Mouse (Mus musculus) hindbrain, embryonic 13.5 days (tissue): ENCODE measurements around the gene Hebp1. TPM values are rescaled to one million over a fixed set of nuclear protein-coding genes. Genes with fewer than 3 reads are reported as not detected.

Source experiments
- ATAC-seq: fragments of 200-750 bp; cut with Nextera tagmentation; 2 replicates; pipeline ENCODE4 v1.8.0; 2017; ENCODE audit warnings: moderate TSS enrichment; ENCODE audit not compliant: low FRiP score
- H3K27ac ChIP-seq: fragments of 300-500 bp; sonication (generic); 2 replicates; pipeline ENCODE4 v1.5.1; 2015; ENCODE audit warnings: inconsistent platforms, mild to moderate bottlenecking, moderate library complexity
- H3K27me3 ChIP-seq: fragments of 300-500 bp; sonication (generic); 2 replicates; pipeline ENCODE4 v1.6.1; 2015; ENCODE audit warnings: mild to moderate bottlenecking, inconsistent platforms
- H3K36me3 ChIP-seq: fragments of 300-500 bp; sonication (generic); 2 replicates; pipeline ENCODE4 v1.6.1; 2015; ENCODE audit warnings: mild to moderate bottlenecking, inconsistent platforms
- H3K4me1 ChIP-seq: fragments of 300-500 bp; sonication (generic); replicated peaks from 2 replicates; pipeline ENCODE4 v1.6.1; 2015; ENCODE audit warnings: inconsistent platforms
- H3K4me2 ChIP-seq: fragments of 300-500 bp; sonication (generic); 2 replicates; pipeline ENCODE4 v1.6.1; 2015; ENCODE audit warnings: inconsistent platforms, mild to moderate bottlenecking, moderate library complexity
- H3K4me3 ChIP-seq: fragments of 300-500 bp; sonication (generic); 2 replicates; pipeline ENCODE4 v1.5.1; 2015; ENCODE audit warnings: mild to moderate bottlenecking, inconsistent platforms
- H3K9ac ChIP-seq: fragments of 300-500 bp; sonication (generic); 2 replicates; pipeline ENCODE4 v1.6.1; 2015; ENCODE audit warnings: mild to moderate bottlenecking, inconsistent platforms
- H3K9me3 ChIP-seq: fragments of 300-500 bp; sonication (generic); 2 replicates; pipeline ENCODE4 v1.6.1; 2016; ENCODE audit warnings: inconsistent platforms
- WGBS: fragments of 180-500 bp; shearing (Covaris S2); methylation state at CpG from one replicate; pipeline ENCODE4 v1.1.7; 2015; 5-methylcytosine and 5-hydroxymethylcytosine counted together
- polyA plus RNA-seq: library from polyadenylated mRNA; unstranded; fragments of >200 nt; fragmentation: Nextera tagmentation; extraction: Ambion mirVana; gene quantifications from 2 replicates; pipeline ENCODE4 v1.2.1, GENCODE M21; 2015

The Hebp1 gene
- polyA plus RNA-seq, 1 experiment from 2014 or later, result 2.9 TPM

- peaks cover 2% of the 10 kb centered on the region; the same call in 1 of the 2 replicates for H3K4me1 ChIP-seq
- no peaks in the 10 kb centered on the region for H3K27me3 ChIP-seq
- no peak overlapping the region for H3K9ac ChIP-seq
- no peaks in the 10 kb centered on the region for H3K9me3 ChIP-seq
- peaks cover 83% of the 10 kb centered on the region for H3K36me3 ChIP-seq
- H3K27ac ChIP-seq, result 0 out of 2 replicates have a peak overlapping the region, but pooled peaks have one; percentile 2
- no peak for ATAC-seq
- WGBS, result 83% methylated on average over 8 of the region's 8 CpGs
- no peak overlapping the region for H3K4me3 ChIP-seq
- no peak overlapping the region for H3K4me2 ChIP-seq
Measured at GRCm38 (mm10) chr6:135218330-135218729, 20.5 kb upstream of the Hebp1 start.

- Histone ChIP-seq H3K4me1 (no peaks in the 10 kb centered on the region), H3K27me3 (no peaks in the 10 kb centered on the region), H3K4me2 (no peak overlapping the region), H3K4me3 (no peak overlapping the region), H3K36me3 (peaks cover 54% of the 10 kb centered on the region), H3K27ac (no peak overlapping the region), H3K9ac (no peak overlapping the region), H3K9me3 (no peaks in the 10 kb centered on the region)
- ATAC-seq, result no peak
- 66% methylated on average over 2 of the region's 2 CpGs for WGBS
Measured at GRCm38 (mm10) chr6:135212666-135213065, 14.8 kb upstream of the Hebp1 start.

- no peak for ATAC-seq
- H3K4me1 ChIP-seq, result no peaks in the 10 kb centered on the region; the same call in 1 of the 2 replicates
- WGBS, result 59% methylated on average over 7 of the region's 7 CpGs
Measured at GRCm38 (mm10) chr6:135211169-135211568, 13.3 kb upstream of the Hebp1 start.

GRCm38 (mm10) chr6:135206909-135207308 lies 9.1 kb upstream of the Hebp1 start:
- Histone ChIP-seq H3K27me3 (no peaks in the 10 kb centered on the region), H3K36me3 (peaks cover 12% of the 10 kb centered on the region), H3K4me1 (no peaks in the 10 kb centered on the region; the same call in none of the 2 replicates), H3K4me2 (no peak overlapping the region), H3K4me3 (no peak overlapping the region), H3K9me3 (no peaks in the 10 kb centered on the region), H3K9ac (no peak overlapping the region), H3K27ac (peak overlapping the region; percentile 52)
- WGBS, result 46% methylated on average over 8 of the region's 8 CpGs
- ATAC-seq, result no peak

More at GRCm38 (mm10) chr6:135211169-135211568, 13.3 kb upstream of the Hebp1 start:
- peaks cover 40% of the 10 kb centered on the region for H3K36me3 ChIP-seq
- no peaks in the 10 kb centered on the region for H3K27me3 ChIP-seq
- no peak overlapping the region for H3K4me2 ChIP-seq
- H3K9ac ChIP-seq, result no peak overlapping the region
- H3K4me3 ChIP-seq, result no peak overlapping the region
- no peak overlapping the region for H3K27ac ChIP-seq
- no peaks in the 10 kb centered on the region for H3K9me3 ChIP-seq

- H3K36me3 ChIP-seq, result peaks cover 9% of the 10 kb centered on the region
- H3K9me3 ChIP-seq, result no peaks in the 10 kb centered on the region
- no peak overlapping the region for H3K9ac ChIP-seq
- H3K27me3 ChIP-seq, result no peaks in the 10 kb centered on the region
- no peak overlapping the region for H3K27ac ChIP-seq
- H3K4me2 ChIP-seq, result no peak overlapping the region
- ATAC-seq, result no peak
- 94% methylated on average over 4 of the region's 4 CpGs for WGBS
- H3K4me1 ChIP-seq, result peaks cover 1% of the 10 kb centered on the region
- no peak overlapping the region for H3K4me3 ChIP-seq
Measured at GRCm38 (mm10) chr6:135205802-135206201, 8.0 kb upstream of the Hebp1 start.

GRCm38 (mm10) chr6:135204869-135205268 lies 7.0 kb upstream of the Hebp1 start:
- 73% methylated on average over 4 of the region's 4 CpGs for WGBS
- no peak overlapping the region for H3K4me2 ChIP-seq
- no peak for ATAC-seq
- H3K9me3 ChIP-seq, result no peaks in the 10 kb centered on the region
- no peak overlapping the region for H3K27ac ChIP-seq
- H3K27me3 ChIP-seq, result no peaks in the 10 kb centered on the region
- no peak overlapping the region for H3K4me3 ChIP-seq
- H3K36me3 ChIP-seq, result peaks cover 9% of the 10 kb centered on the region
- H3K4me1 ChIP-seq, result peaks cover 11% of the 10 kb centered on the region
- H3K9ac ChIP-seq, result no peak overlapping the region

GRCm38 (mm10) chr6:135203737-135204136 lies 5.9 kb upstream of the Hebp1 start:
- H3K4me3 ChIP-seq, result no peak overlapping the region
- no peak overlapping the region for H3K9ac ChIP-seq
- H3K4me1 ChIP-seq, result peaks cover 22% of the 10 kb centered on the region
- H3K4me2 ChIP-seq, result no peak overlapping the region
- 67% methylated on average over 6 of the region's 6 CpGs for WGBS
- no peaks in the 10 kb centered on the region for H3K9me3 ChIP-seq
- no peaks in the 10 kb centered on the region for H3K27me3 ChIP-seq
- 0 out of 2 replicates have a peak, but pooled peaks cover 4% of the 10 kb centered on the region for H3K36me3 ChIP-seq
- H3K27ac ChIP-seq, result peak overlapping the region; percentile 42; the same call in 1 of the 2 replicates
- ATAC-seq, result peak; percentile 47; the same call in 1 of the 2 replicates

- no peaks in the 10 kb centered on the region for H3K36me3 ChIP-seq
- H3K27ac ChIP-seq, result no peak overlapping the region
- ATAC-seq, result no peak
- no peaks in the 10 kb centered on the region for H3K27me3 ChIP-seq
- H3K9me3 ChIP-seq, result no peaks in the 10 kb centered on the region
- peaks cover 26% of the 10 kb centered on the region for H3K4me1 ChIP-seq
- H3K4me3 ChIP-seq, result no peak overlapping the region
- WGBS, result 90% methylated on average over 6 of the region's 6 CpGs
- H3K9ac ChIP-seq, result no peak overlapping the region
- H3K4me2 ChIP-seq, result no peak overlapping the region
Measured at GRCm38 (mm10) chr6:135202668-135203067, 4.8 kb upstream of the Hebp1 start.

GRCm38 (mm10) chr6:135200122-135200957 lies 2.5 kb upstream of the Hebp1 start:
- no peak for ATAC-seq
- H3K9me3 ChIP-seq, result no peaks in the 10 kb centered on the region
- WGBS, result 86% methylated on average over 16 of the region's 16 CpGs
- H3K27me3 ChIP-seq, result no peaks in the 10 kb centered on the region
- no peak overlapping the region for H3K4me3 ChIP-seq
- H3K36me3 ChIP-seq, result no peaks in the 10 kb centered on the region
- no peak overlapping the region for H3K4me2 ChIP-seq
- peak overlapping the region; percentile 2; the same call in 1 of the 2 replicates for H3K27ac ChIP-seq
- H3K9ac ChIP-seq, result 0 out of 2 replicates have a peak overlapping the region, but pooled peaks have one; percentile 8
- H3K4me1 ChIP-seq, result peaks cover 26% of the 10 kb centered on the region

- ATAC-seq, result no peak
- H3K27me3 ChIP-seq, result no peaks in the 10 kb centered on the region
- H3K36me3 ChIP-seq, result no peaks in the 10 kb centered on the region
- peak overlapping the region; percentile 71 for H3K4me3 ChIP-seq
- H3K27ac ChIP-seq, result no peak overlapping the region
- peak overlapping the region; percentile 89 for H3K9ac ChIP-seq
- WGBS, result 43% methylated on average over 6 of the region's 6 CpGs
- H3K4me1 ChIP-seq, result peaks cover 29% of the 10 kb centered on the region
- H3K4me2 ChIP-seq, result peak overlapping the region; percentile 87
- H3K9me3 ChIP-seq, result no peaks in the 10 kb centered on the region
Measured at GRCm38 (mm10) chr6:135198726-135199125, 904 bp upstream of the Hebp1 start.

- no peak for ATAC-seq
- peak overlapping the region; percentile 92; the same call in 1 of the 2 replicates for H3K27ac ChIP-seq
- peak overlapping the region; percentile 89 for H3K9ac ChIP-seq
Measured at GRCm38 (mm10) chr6:135197446-135197845, 376 bp downstream of the Hebp1 start.

GRCm38 (mm10) chr6:135196707-135197106 lies 1.1 kb downstream of the Hebp1 start:
- ATAC-seq, result no peak
- H3K9ac ChIP-seq, result no peak overlapping the region
- 84% methylated on average over 8 of the region's 8 CpGs for WGBS
- H3K36me3 ChIP-seq, result no peaks in the 10 kb centered on the region
- no peaks in the 10 kb centered on the region for H3K27me3 ChIP-seq
- H3K4me2 ChIP-seq, result no peak overlapping the region
- no peaks in the 10 kb centered on the region for H3K9me3 ChIP-seq
- no peak overlapping the region for H3K4me3 ChIP-seq
- no peak overlapping the region for H3K27ac ChIP-seq
- H3K4me1 ChIP-seq, result peaks cover 37% of the 10 kb centered on the region

More at GRCm38 (mm10) chr6:135197446-135197845, 376 bp downstream of the Hebp1 start:
- Histone ChIP-seq H3K4me3 (peak overlapping the region; percentile 71), H3K4me2 (peak overlapping the region; percentile 87), H3K27me3 (no peaks in the 10 kb centered on the region), H3K9me3 (no peaks in the 10 kb centered on the region), H3K36me3 (no peaks in the 10 kb centered on the region), H3K4me1 (peaks cover 37% of the 10 kb centered on the region)
- 22% methylated on average over 7 of the region's 7 CpGs for WGBS
